Mouse (Mus musculus) urinary bladder, adult 2 months (tissue): ENCODE results near the gene Ildr2. TPM values are rescaled to one million over a fixed set of nuclear protein-coding genes. Genes with fewer than 3 reads are reported as not detected.

Experiments used
- DNase-seq: peaks from one replicate; pipeline ENCODE4 v3.0.0; 2022; ENCODE audit warnings: low spot score
- polyA plus RNA-seq: library from polyadenylated mRNA; depleted of rRNA; stranded (reverse); fragments of >200 nt; gene quantifications from 2 replicates; pipeline ENCODE4 v1.2.3, GENCODE M21; 2012; rRNA removed

The Ildr2 gene
- polyA plus RNA-seq, 1 experiment: 2.7 TPM

- DNase-seq: no peak
Observed at GRCm38 (mm10) chr1:166342539-166342938, 88.6 kb downstream of the Ildr2 start.

GRCm38 (mm10) chr1:166343586-166343985 lies 89.6 kb downstream of the Ildr2 start:
- no peak for DNase-seq

- DNase-seq: no peak
Observed at GRCm38 (mm10) chr1:166344300-166345077, 90.5 kb downstream of the Ildr2 start.

GRCm38 (mm10) chr1:166345602-166346001 lies 91.7 kb downstream of the Ildr2 start:
- DNase-seq: no peak

GRCm38 (mm10) chr1:166346906-166347305 lies 93.0 kb downstream of the Ildr2 start:
- no peak for DNase-seq

- no peak for DNase-seq
Observed at GRCm38 (mm10) chr1:166349341-166349740, 95.4 kb downstream of the Ildr2 start.

- no peak for DNase-seq
Observed at GRCm38 (mm10) chr1:166349751-166350150, 95.8 kb downstream of the Ildr2 start.

GRCm38 (mm10) chr1:166360157-166360855 lies 106.4 kb downstream of the Ildr2 start:
- peak; percentile 79 for DNase-seq

- no peak for DNase-seq
Observed at GRCm38 (mm10) chr1:166360896-166361295, 107.0 kb downstream of the Ildr2 start.

- DNase-seq: no peak
Observed at GRCm38 (mm10) chr1:166361842-166362241, 107.9 kb downstream of the Ildr2 start.

GRCm38 (mm10) chr1:166362659-166363058 lies 108.7 kb downstream of the Ildr2 start:
- no peak for DNase-seq

- no peak for DNase-seq
Observed at GRCm38 (mm10) chr1:166363122-166363521, 109.2 kb downstream of the Ildr2 start.

Other genes starting within 250 kb of the Ildr2 start
- 0.03 and 0.06 TPM in 2 replicates for gene Dusp27, start 126.2 kb upstream of the Ildr2 start, polyA plus RNA-seq
- gene Gpa33, start 123.9 kb upstream of the Ildr2 start, polyA plus RNA-seq: 57.3 and 59.9 TPM in 2 replicates
- not detected in 2 replicates for gene Mael, start 15.4 kb upstream of the Ildr2 start, polyA plus RNA-seq
- 20.7 and 24.5 TPM in 2 replicates for gene Tada1, start 125.0 kb downstream of the Ildr2 start, polyA plus RNA-seq
- 10.4 and 10.5 TPM in 2 replicates for gene Pogk, start 155.7 kb downstream of the Ildr2 start, polyA plus RNA-seq
- gene Gm4846, start 243.4 kb downstream of the Ildr2 start, polyA plus RNA-seq: not detected in 2 replicates